Mouse (Mus musculus) megakaryocyte, embryonic 14.5 days (primary cell): Measurements from ENCODE around the gene Serpina9.

ENCODE experiments used
- FLI1 ChIP-seq: IDR thresholded peaks from 2 replicates; pipeline ENCODE4 v1.6.1; 2012; ENCODE audit warnings: low read length, inconsistent platforms, mixed read lengths
- GATA1 ChIP-seq: IDR thresholded peaks from 3 replicates; pipeline ENCODE4 v1.6.1; 2012; ENCODE audit warnings: mixed read lengths, low read length, inconsistent platforms, borderline replicate concordance

GRCm38 (mm10) chr12:104015280-104015679 is 1.7 kb upstream of the Serpina9 start:
- TF ChIP-seq GATA1 (no peak), FLI1 (no peak)
